Mouse (Mus musculus): Measurements from ENCODE around the gene Aoc2.

GRCm38 (mm10) chr11:101364531-101364931 lies 39.7 kb downstream of the Aoc2 start:
- TF ChIP-seq POLR2AphosphoS2 (IDR thresholded peaks at IDR 0.05; ENCODE audit: low read length) (no peak), CTCF (IDR thresholded peaks at IDR 0.05 in 2 of 3, conservative IDR thresholded peaks at IDR 0.05 in 1 of 3; ENCODE audit: control insufficient read depth in 1 of 3, insufficient read depth in 1 of 3, low read depth in 2 of 3, low read length in 3 of 3, poor library complexity in 1 of 3, severe bottlenecking in 1 of 3) (no peak), KAT2A (conservative IDR thresholded peaks at IDR 0.05; ENCODE audit: low read depth, low read length) (no peak), USF1 (IDR thresholded peaks at IDR 0.05; ENCODE audit: low read depth, low read length) (0 out of 2 replicates have a peak, but pooled peaks have one; percentile 12)
